Mouse (Mus musculus) naive thymus-derived CD4-positive, alpha-beta T cell, adult 5 months (primary cell): ENCODE measurements around the gene Tufm. TPM values are rescaled to one million over a fixed set of nuclear protein-coding genes. Genes with fewer than 3 reads are reported as not detected.

ENCODE experiments used
- polyA plus RNA-seq: library from polyadenylated mRNA; unstranded; fragments of 100-300 nt; shearing (Covaris generic); gene quantifications from one replicate; pipeline ENCODE4 v1.2.1, GENCODE M21; 2017

The Tufm gene
- 50.0 TPM for polyA plus RNA-seq

DNA sequence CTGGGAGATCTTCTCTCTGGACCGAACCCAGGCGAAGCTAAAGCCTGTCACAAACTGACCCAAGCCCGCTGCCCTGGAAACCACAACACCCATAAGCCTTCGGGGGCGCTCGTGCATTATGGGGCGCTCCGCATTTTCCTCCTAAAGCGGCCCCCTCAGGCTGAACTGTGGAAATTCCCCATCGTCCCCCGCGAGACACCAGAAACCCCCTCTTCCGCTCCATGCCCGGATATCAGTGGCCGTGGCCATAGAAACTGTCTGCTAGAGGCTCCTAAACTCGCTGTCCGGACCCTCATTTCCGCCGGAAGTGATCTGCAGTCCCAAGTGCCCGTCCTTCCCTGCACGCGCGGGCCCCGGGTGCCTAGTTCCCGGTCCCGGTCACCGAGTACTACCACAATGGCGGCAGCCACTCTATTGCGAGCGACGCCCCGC is at the start of gene Tufm:
Tufm (plus strand) TSS at position 310 of the 432 bp plus-strand sequence.

DNA sequence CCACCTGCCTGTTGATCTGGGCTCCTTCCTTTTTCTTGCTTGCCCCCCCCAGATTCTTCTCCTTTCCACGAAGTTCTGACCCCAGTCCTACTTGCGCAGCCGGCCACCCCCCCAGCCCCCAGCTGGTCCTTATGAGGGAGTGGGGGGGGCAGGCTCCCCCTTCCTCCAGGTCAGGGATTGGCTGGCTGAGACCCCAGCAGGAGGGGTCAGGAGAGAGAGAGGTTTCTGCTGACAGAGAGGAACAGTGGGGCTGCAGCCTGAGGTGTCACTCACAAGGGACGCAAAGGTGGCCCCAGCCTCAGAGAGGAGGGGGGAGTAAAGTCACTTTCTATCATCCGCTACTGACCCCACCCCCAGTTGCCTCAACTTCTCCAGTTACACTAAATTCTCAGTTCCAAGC is 24.2 kb upstream of the Tufm start, which contains the start of gene Atp2a1:
Atp2a1 (minus strand) TSS at position 105 of the 400 bp plus-strand sequence.

DNA sequence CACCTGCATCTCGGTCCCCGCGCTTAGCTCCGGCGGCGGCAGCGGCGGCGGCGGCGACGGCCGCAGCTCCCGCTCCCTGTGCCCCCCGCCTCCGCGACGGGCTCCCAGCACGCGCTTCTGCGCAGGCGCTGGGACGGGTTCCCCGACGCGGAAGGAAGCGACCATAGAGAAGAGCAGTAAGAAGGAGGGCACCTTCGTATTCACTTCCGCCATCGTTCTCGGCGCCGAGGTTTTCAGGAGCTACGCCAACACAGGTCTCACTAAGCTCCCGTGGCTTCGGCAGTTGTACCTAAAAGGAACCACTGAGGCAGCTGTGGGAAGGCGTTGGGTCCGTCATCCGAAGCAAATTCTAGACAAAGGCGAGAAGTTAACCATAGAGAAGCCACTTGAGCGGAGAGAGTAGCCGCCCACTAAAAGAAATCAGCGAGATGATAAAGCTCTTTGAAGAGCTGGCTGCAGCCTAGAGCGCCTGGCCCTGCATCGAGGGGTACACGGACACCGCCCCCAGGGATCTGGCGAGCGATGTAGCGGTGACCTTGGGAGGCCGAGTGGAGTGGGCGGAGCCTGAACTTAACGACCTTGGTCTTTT is 12.1 kb upstream of the Tufm start, which contains the start of gene Sh2b1:
Sh2b1 (minus strand) TSS at position 432 of the 589 bp plus-strand sequence.

DNA sequence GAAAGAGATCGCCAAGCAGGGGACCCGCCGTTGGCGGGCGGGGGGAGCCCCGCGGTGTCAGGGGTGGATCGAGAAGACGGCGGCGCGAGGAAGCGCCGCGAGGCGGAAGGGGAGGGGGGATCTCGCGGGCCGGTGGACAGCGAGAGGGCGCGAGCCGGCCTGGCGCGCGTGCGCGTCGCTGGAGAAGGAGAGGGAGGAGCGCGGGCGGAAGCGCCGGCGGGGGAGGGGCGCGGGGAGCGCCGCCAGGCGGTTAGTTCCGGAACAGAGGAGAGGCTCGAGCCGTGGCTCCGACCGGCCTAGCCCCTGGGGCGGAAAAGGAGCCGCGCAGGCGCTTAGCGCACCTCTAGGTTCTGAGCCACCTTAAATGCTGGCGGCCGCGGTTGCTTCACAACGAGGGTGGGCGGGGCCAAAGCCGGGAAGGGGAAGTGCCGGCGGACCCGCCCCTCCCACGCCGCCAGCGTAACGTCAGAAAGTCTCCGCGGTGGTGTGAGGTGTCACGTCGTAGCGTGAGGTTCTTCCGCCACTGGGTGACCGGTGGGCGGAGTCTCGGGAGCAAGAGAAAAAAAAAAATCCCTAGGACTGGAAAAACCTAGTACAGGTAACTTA is 16.2 kb downstream of the Tufm start, which contains the start of gene Atxn2l:
Atxn2l (minus strand) TSS at position 165 of the 606 bp plus-strand sequence.

Other genes starting within 250 kb of the Tufm start
- 31.3 TPM for gene Sbk1, start 214.7 kb upstream of the Tufm start, polyA plus RNA-seq
- gene Lat, start 117.8 kb upstream of the Tufm start, polyA plus RNA-seq, result 696 TPM
- gene Spns1, start 109.9 kb upstream of the Tufm start, polyA plus RNA-seq, result 56.7 TPM
- gene Nfatc2ip, start 90.6 kb upstream of the Tufm start, polyA plus RNA-seq, result 7.3 TPM
- gene Cd19, start 72.5 kb upstream of the Tufm start, polyA plus RNA-seq, result not detected
- gene Rabep2, start 58.6 kb upstream of the Tufm start, polyA plus RNA-seq, result 35.8 TPM
- gene Atp2a1, start 24.3 kb upstream of the Tufm start, polyA plus RNA-seq, result 0.47 TPM
- 28.4 TPM for gene Sh2b1, start 11.9 kb upstream of the Tufm start, polyA plus RNA-seq
- gene Atxn2l, start 16.1 kb downstream of the Tufm start, polyA plus RNA-seq, result 109 TPM
- gene Eif3c, start 79.0 kb downstream of the Tufm start, polyA plus RNA-seq, result 166 TPM
- gene Apobr, start 97.6 kb downstream of the Tufm start, polyA plus RNA-seq, result 1.1 TPM
- 54.1 TPM for gene Cln3, start 98.5 kb downstream of the Tufm start, polyA plus RNA-seq
- gene Il27, start 107.6 kb downstream of the Tufm start, polyA plus RNA-seq, result not detected
- not detected for gene Nupr1, start 143.5 kb downstream of the Tufm start, polyA plus RNA-seq
- gene Sgf29, start 161.9 kb downstream of the Tufm start, polyA plus RNA-seq, result 89.1 TPM
- gene Sult1a1, start 189.1 kb downstream of the Tufm start, polyA plus RNA-seq, result 0.36 TPM
- gene Bola2, start 208.0 kb downstream of the Tufm start, polyA plus RNA-seq, result 80.9 TPM
- 3.5 TPM for gene Slx1b, start 208.4 kb downstream of the Tufm start, polyA plus RNA-seq
- 2,123 TPM for gene Coro1a, start 220.4 kb downstream of the Tufm start, polyA plus RNA-seq